Mouse (Mus musculus) forebrain, embryonic 16.5 days (tissue): ENCODE measurements around the gene Kazn. TPM values are rescaled to one million over a fixed set of nuclear protein-coding genes. Genes with fewer than 3 reads are reported as not detected.

Experiments
- ATAC-seq: fragments of 200-750 bp; cut with Nextera tagmentation; 2 replicates; pipeline ENCODE4 v1.8.0; 2017; ENCODE audit warnings: mild to moderate bottlenecking, moderate library complexity
- H3K27ac ChIP-seq: fragments of 300-500 bp; sonication (generic); 2 replicates; pipeline ENCODE4 v1.5.1; 2014; ENCODE audit warnings: low read length, control low read depth
- H3K27me3 ChIP-seq: fragments of 300-500 bp; sonication (generic); replicated peaks from 2 replicates; pipeline ENCODE4 v1.6.1; 2014; ENCODE audit warnings: low read length; ENCODE audit not compliant: control insufficient read depth, insufficient read depth
- H3K36me3 ChIP-seq: fragments of 300-500 bp; sonication (generic); 2 replicates; pipeline ENCODE4 v1.6.1; 2014; ENCODE audit not compliant: control insufficient read depth, insufficient read depth
- H3K4me1 ChIP-seq: fragments of 300-500 bp; sonication (generic); replicated peaks from 2 replicates; pipeline ENCODE4 v1.6.1; 2014; ENCODE audit warnings: low read length; ENCODE audit not compliant: control insufficient read depth, insufficient read depth
- H3K4me2 ChIP-seq: fragments of 300-500 bp; sonication (generic); 2 replicates; pipeline ENCODE4 v1.6.1; 2014; ENCODE audit warnings: mild to moderate bottlenecking, low read length, control low read depth
- H3K4me3 ChIP-seq: fragments of 300-500 bp; sonication (generic); replicated peaks from 2 replicates; pipeline ENCODE4 v1.5.1; 2014; ENCODE audit warnings: mild to moderate bottlenecking, low read length, control low read depth
- H3K9ac ChIP-seq: fragments of 300-500 bp; sonication (generic); replicated peaks from 2 replicates; pipeline ENCODE4 v1.6.1; 2014; ENCODE audit warnings: low read depth, low read length, control low read depth
- H3K9me3 ChIP-seq: fragments of 300-500 bp; sonication (generic); 2 replicates; pipeline ENCODE4 v1.6.1; 2016; ENCODE audit warnings: low read length; ENCODE audit not compliant: control insufficient read depth
- WGBS: fragments of 180-500 bp; shearing (Covaris S2); extraction: QIAGEN DNeasy Blood & Tissue Kit; methylation state at CpG from one replicate; pipeline ENCODE4 v1.1.7; 2014; 5-methylcytosine and 5-hydroxymethylcytosine counted together
- polyA plus RNA-seq: library from polyadenylated mRNA; unstranded; fragments of >200 nt; fragmentation: Nextera tagmentation; extraction: Ambion mirVana; gene quantifications from 2 replicates; pipeline ENCODE4 v1.2.1, GENCODE M21; 2015

The Kazn gene
- polyA plus RNA-seq, 1 experiment from 2014 or later, result 27.6 TPM

DNA sequence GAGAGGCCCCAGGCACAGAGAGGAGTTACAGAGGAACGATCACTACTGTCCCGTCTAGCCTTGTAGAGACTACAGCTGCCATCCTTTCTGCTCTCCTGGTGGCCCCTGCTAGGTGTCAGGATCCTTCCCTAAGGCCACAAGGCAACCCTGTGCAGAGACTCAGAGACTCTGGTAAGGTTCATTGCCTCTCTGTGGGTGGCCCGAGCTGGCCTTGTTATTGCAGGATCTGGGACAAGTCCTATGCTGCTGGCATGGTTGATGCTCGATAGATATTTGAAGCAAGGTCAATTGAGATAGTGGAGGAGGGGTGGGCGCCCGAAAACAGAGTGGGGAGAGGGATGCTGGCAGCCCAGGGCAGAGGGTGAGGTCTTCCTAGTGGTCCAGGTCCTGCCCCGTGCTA lies 23.4 kb downstream of the Kazn start:
- Histone ChIP-seq H3K4me2 (no peak overlapping the region), H3K9ac (no peak overlapping the region), H3K36me3 (no peaks in the 10 kb centered on the region), H3K9me3 (no peaks in the 10 kb centered on the region), H3K27ac (no peak overlapping the region), H3K4me1 (peaks cover 13% of the 10 kb centered on the region), H3K4me3 (no peak overlapping the region), H3K27me3 (no peaks in the 10 kb centered on the region)
- WGBS, result 75% methylated on average over 7 of the region's 7 CpGs
- no peak for ATAC-seq

DNA sequence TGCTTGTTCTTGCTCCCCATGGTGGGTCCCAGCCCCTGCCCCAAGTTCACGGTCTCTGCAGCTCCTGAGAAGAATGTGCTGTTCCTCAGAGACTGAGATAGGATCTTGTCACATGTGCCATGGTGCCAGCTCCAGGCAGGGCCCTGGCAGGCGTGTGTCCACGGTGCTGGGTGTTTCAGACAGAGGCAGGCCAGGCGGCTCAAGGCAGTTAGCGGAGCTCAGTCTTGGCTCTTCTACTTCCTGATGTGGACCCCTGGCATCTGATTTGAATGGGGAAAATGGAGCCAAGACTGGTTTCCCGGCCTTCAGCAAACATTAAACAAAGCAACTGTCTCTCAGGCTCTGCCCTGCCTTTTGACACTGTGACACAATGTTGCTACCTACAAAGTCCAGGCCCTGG lies 24.7 kb downstream of the Kazn start:
- ATAC-seq, result no peak
- WGBS, result 49% methylated on average over 6 of the region's 6 CpGs
- Histone ChIP-seq H3K4me3 (no peak overlapping the region), H3K4me1 (peaks cover 21% of the 10 kb centered on the region), H3K4me2 (no peak overlapping the region), H3K9ac (no peak overlapping the region), H3K27ac (no peak overlapping the region), H3K27me3 (no peaks in the 10 kb centered on the region), H3K9me3 (no peaks in the 10 kb centered on the region), H3K36me3 (no peaks in the 10 kb centered on the region)

DNA sequence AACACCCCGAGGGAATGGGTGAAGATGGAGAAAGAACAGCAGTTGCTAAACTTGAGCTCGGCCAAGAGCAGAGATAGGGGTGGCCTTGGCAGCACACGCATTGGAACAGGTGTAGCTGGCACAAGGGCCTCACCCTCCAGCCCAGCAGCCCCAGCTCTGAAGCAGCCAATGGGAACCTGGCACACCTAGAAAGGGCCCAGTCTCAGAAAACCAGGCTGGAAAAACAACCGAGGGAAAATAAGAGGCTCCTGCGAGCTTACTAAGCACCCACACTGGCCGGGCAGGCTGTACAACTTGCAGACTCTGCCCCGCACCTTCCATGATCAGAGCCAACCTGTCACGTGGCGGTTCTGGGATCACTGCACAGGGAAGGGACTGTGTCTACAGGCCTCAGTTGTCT lies 26.8 kb downstream of the Kazn start:
- no peaks in the 10 kb centered on the region for H3K9me3 ChIP-seq
- no peak overlapping the region for H3K27ac ChIP-seq
- no peak overlapping the region for H3K4me3 ChIP-seq
- H3K36me3 ChIP-seq, result no peaks in the 10 kb centered on the region
- ATAC-seq, result no peak
- no peak overlapping the region for H3K4me2 ChIP-seq
- H3K4me1 ChIP-seq, result peaks cover 21% of the 10 kb centered on the region
- H3K27me3 ChIP-seq, result no peaks in the 10 kb centered on the region
- no peak overlapping the region for H3K9ac ChIP-seq
- WGBS, result 84% methylated on average over 9 of the region's 9 CpGs

DNA sequence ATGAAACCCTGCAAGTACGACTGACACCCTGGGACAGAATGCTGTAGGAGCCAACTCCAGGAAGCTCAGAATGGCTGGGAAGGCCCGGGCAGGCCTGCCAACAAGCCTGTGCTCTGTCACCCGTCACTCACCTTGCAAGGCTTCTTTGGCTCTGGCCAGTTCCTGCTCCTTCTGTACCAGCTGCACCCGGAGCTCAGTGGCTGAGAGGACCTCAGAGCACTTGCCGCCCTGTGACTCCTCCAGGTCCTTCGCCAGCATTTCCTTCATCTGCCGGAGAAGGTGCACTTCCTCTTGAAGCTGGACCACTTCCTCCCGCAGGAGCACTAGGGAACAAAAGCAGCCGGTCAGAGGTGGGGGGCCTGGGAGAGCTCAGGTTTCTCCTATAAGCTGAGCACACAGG lies 29.3 kb downstream of the Kazn start:
- ATAC-seq, result no peak; the same call in 1 of the 2 replicates
- no peaks in the 10 kb centered on the region for H3K36me3 ChIP-seq
- H3K4me1 ChIP-seq, result peaks cover 21% of the 10 kb centered on the region
- no peak overlapping the region for H3K27ac ChIP-seq
- H3K9me3 ChIP-seq, result no peaks in the 10 kb centered on the region
- 64% methylated on average over 9 of the region's 9 CpGs for WGBS
- H3K4me2 ChIP-seq, result no peak overlapping the region
- H3K4me3 ChIP-seq, result no peak overlapping the region
- H3K9ac ChIP-seq, result no peak overlapping the region
- no peaks in the 10 kb centered on the region for H3K27me3 ChIP-seq

DNA sequence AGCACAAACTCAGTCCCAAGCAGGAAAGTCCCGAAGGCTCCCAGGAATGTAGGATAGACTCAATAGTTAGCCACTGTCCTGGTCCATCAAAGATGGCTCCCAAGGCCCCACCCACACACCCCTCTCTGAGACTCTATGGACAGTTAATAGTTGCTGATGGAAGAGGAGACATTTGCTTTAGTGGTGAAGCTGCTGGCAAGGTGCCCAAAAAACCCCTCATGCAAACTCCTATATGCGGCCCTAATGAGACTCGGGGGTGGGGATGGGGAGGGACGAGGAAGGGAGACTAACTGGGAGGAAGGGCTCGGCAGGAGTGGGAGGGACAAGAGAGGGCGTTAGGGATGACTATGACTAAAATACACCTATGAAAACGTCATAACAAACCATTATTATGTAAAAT lies 29.7 kb downstream of the Kazn start:
- Histone ChIP-seq H3K4me2 (no peak overlapping the region), H3K27ac (no peak overlapping the region), H3K9me3 (no peaks in the 10 kb centered on the region), H3K4me3 (no peak overlapping the region), H3K27me3 (no peaks in the 10 kb centered on the region), H3K4me1 (peaks cover 21% of the 10 kb centered on the region), H3K36me3 (no peaks in the 10 kb centered on the region), H3K9ac (no peak overlapping the region)
- no peak for ATAC-seq
- WGBS, result 35% methylated on average over 7 of the region's 7 CpGs

DNA sequence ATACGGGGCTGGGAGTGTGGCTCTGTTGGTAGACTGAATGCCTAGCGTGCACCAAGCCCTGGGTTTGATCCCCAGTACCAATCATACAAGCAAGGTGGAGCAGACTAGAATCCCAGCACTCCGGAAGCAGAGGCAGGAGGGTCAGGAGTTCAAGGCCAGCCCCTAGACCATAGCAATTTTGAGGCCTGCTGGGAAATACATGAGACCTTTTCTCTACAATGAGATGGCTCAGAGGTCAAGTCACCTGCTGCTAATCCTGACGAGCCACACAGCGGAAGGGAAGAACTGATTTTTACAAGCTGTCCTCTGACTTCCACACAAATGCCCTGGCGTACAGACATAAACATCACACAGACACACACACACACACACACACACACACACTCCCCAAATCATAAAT lies 33.5 kb downstream of the Kazn start:
- H3K9ac ChIP-seq, result no peak overlapping the region
- H3K4me2 ChIP-seq, result no peak overlapping the region
- no peak overlapping the region for H3K27ac ChIP-seq
- no peaks in the 10 kb centered on the region for H3K36me3 ChIP-seq
- H3K4me3 ChIP-seq, result no peak overlapping the region
- ATAC-seq, result no peak
- H3K4me1 ChIP-seq, result peaks cover 8% of the 10 kb centered on the region
- no peaks in the 10 kb centered on the region for H3K27me3 ChIP-seq
- 83% methylated on average over 6 of the region's 6 CpGs for WGBS
- peaks cover 2% of the 10 kb centered on the region; the same call in 1 of the 2 replicates for H3K9me3 ChIP-seq

DNA sequence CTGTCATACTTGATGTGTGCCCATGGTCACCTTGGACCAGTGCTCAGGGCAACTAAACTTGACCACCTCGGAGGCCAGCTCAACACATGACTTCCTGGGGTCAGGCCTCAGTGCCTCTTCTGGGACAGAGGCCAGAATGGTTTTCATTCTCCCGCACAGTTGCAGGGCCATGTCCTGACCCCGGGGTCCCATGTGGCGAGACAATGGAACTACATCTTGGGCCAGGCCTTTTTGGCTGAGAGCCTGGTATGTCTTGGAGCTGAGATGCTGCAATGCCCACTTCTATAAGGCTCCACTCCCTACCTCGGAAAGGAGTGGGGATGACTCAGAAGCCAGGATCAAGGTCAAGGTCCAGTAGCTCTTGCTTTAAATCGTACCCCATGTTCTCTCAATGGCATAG lies 42.6 kb downstream of the Kazn start:
- Histone ChIP-seq H3K4me2 (no peak overlapping the region), H3K4me1 (no peaks in the 10 kb centered on the region), H3K9ac (no peak overlapping the region), H3K9me3 (no peaks in the 10 kb centered on the region), H3K27ac (no peak overlapping the region), H3K27me3 (no peaks in the 10 kb centered on the region), H3K4me3 (no peak overlapping the region), H3K36me3 (no peaks in the 10 kb centered on the region)
- no peak for ATAC-seq
- 69% methylated on average over 6 of the region's 6 CpGs for WGBS

DNA sequence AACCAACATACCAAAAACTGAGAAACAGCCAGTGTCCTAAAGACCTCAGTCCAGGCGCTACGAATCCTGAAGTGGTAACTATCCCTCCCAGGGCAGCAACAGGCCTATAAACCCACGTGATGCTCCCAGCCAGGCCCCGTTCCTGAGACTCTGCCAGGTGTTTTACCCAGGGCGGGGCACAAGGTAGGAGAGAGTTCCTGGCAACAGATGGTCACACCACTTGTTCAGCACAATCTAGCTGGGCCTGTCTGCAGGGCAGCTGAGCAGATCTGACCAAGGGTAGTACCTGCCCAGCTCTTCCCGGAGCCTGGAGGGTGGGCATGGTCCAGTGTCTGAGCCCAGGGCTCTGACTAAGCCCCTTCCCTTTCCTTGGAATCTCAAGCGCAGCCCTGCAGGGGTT lies 45.4 kb downstream of the Kazn start:
- Histone ChIP-seq H3K36me3 (no peaks in the 10 kb centered on the region), H3K9ac (no peak overlapping the region), H3K27me3 (no peaks in the 10 kb centered on the region), H3K4me1 (no peaks in the 10 kb centered on the region), H3K27ac (no peak overlapping the region), H3K9me3 (no peaks in the 10 kb centered on the region), H3K4me3 (no peak overlapping the region), H3K4me2 (no peak overlapping the region)
- 89% methylated on average over 7 of the region's 7 CpGs for WGBS
- ATAC-seq, result no peak

DNA sequence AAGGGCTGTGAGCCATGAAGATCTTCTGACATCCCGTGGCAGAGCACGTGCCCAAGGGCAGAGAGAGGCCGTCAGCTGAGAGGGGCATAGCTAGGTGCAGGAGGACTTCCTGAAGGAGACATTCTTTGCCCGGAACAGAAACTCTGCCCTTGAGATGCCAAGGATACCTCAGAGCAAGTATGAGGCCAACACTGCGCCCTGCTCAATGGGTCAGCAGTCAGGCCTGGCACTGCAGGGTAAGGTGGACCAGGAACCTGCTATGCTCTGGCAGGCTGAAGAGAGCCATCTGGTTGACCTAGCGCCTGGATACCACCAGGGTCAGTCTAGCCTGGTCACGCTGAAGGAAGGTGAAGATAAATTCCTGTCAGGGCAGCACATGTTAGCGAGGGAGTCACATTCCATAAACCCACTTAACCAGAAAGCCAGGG lies 46.0 kb downstream of the Kazn start:
- Histone ChIP-seq H3K9ac (no peak overlapping the region), H3K9me3 (no peaks in the 10 kb centered on the region), H3K36me3 (no peaks in the 10 kb centered on the region), H3K27ac (no peak overlapping the region), H3K4me3 (no peak overlapping the region), H3K4me1 (peaks cover 4% of the 10 kb centered on the region; the same call in 1 of the 2 replicates), H3K27me3 (no peaks in the 10 kb centered on the region), H3K4me2 (no peak overlapping the region)
- ATAC-seq, result no peak
- 94% methylated on average over 8 of the region's 8 CpGs for WGBS

DNA sequence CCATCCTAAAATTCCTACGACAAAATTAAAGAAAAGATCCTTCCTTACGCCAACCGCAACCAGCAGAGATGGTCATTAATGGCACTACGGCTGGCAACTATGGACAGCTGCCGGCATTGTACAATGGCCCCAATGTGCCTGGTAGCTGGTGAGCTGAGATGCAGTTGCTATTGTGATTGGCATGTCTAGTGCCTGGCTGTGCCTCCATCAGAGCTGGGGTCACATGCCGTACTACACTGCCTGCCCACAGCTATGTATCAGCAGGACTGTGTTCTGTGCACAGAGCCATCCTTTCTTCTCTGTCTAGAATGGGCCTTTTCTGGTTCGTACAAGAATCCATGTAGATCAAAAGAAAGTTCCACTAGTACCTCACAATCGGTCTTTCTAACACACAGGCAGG lies 49.2 kb downstream of the Kazn start:
- Histone ChIP-seq H3K4me1 (peaks cover 5% of the 10 kb centered on the region; the same call in 1 of the 2 replicates), H3K36me3 (no peaks in the 10 kb centered on the region), H3K4me3 (no peak overlapping the region), H3K9ac (no peak overlapping the region), H3K4me2 (no peak overlapping the region), H3K27ac (no peak overlapping the region), H3K27me3 (no peaks in the 10 kb centered on the region), H3K9me3 (no peaks in the 10 kb centered on the region)
- WGBS, result 82% methylated on average over 8 of the region's 8 CpGs
- ATAC-seq, result no peak
